Mouse (Mus musculus) lung, embryonic 14.5 days (tissue): ENCODE results near the gene Zmym3. TPM values are rescaled to one million over a fixed set of nuclear protein-coding genes. Genes with fewer than 3 reads are reported as not detected.

Experiments
- ATAC-seq: fragments of 200-750 bp; cut with Nextera tagmentation; 2 replicates; pipeline ENCODE4 v1.8.0; 2017; ENCODE audit warnings: mild to moderate bottlenecking, moderate TSS enrichment, moderate library complexity; ENCODE audit not compliant: insufficient read depth
- DNase-seq: peaks from one replicate; pipeline ENCODE4 v3.0.0-alpha.2; 2015
- H3K27ac ChIP-seq: fragments of 300-500 bp; sonication (generic); 2 replicates; pipeline ENCODE4 v1.5.1; 2014; ENCODE audit warnings: low read depth, mild to moderate bottlenecking, moderate library complexity
- H3K27me3 ChIP-seq: fragments of 300-500 bp; sonication (generic); 2 replicates; pipeline ENCODE4 v1.6.1; 2014; ENCODE audit warnings: low read length, control low read depth; ENCODE audit not compliant: insufficient read depth
- H3K36me3 ChIP-seq: fragments of 300-500 bp; sonication (generic); 2 replicates; pipeline ENCODE4 v1.6.1; 2014; ENCODE audit warnings: control low read depth; ENCODE audit not compliant: insufficient read depth
- H3K4me1 ChIP-seq: fragments of 300-500 bp; sonication (generic); 2 replicates; pipeline ENCODE4 v1.6.1; 2014; ENCODE audit warnings: antibody characterized with exemption, control low read depth; ENCODE audit not compliant: insufficient read depth
- H3K4me2 ChIP-seq: fragments of 300-500 bp; sonication (generic); 2 replicates; pipeline ENCODE4 v1.6.1; 2014; ENCODE audit warnings: mild to moderate bottlenecking
- H3K4me3 ChIP-seq: fragments of 300-500 bp; sonication (generic); 2 replicates; pipeline ENCODE4 v1.5.1; 2014; ENCODE audit warnings: low read depth, low read length
- H3K9ac ChIP-seq: fragments of 300-500 bp; sonication (generic); 2 replicates; pipeline ENCODE4 v1.6.1; 2014
- H3K9me3 ChIP-seq: fragments of 300-500 bp; sonication (generic); 2 replicates; pipeline ENCODE4 v1.6.1; 2016; ENCODE audit warnings: low read depth, low read length, control low read depth
- CTCF ChIP-seq: IDR thresholded peaks from 2 replicates; pipeline ENCODE4 v1.5.1; 2016; ENCODE audit warnings: antibody characterized with exemption, low read depth
- WGBS: fragments of 180-500 bp; shearing (Covaris S2); extraction: QIAGEN DNeasy Blood & Tissue Kit; methylation state at CpG from one replicate; pipeline ENCODE4 v1.1.7; 2014; 5-methylcytosine and 5-hydroxymethylcytosine counted together
- polyA plus RNA-seq: library from polyadenylated mRNA; unstranded; fragments of >200 nt; fragmentation: Nextera tagmentation; extraction: Ambion mirVana; gene quantifications from 2 replicates; pipeline ENCODE4 v1.2.1, GENCODE M21; 2014

Gene Zmym3
- polyA plus RNA-seq, 1 experiment from 2014 or later: 29.8 TPM

GRCm38 (mm10) chrX:101388866-101389537 lies 31.6 kb downstream of the Zmym3 start:
- Histone ChIP-seq H3K27me3 (peaks cover 12% of the 10 kb centered on the region), H3K4me3 (no peak overlapping the region), H3K4me2 (no peak overlapping the region), H3K9me3 (no peaks in the 10 kb centered on the region), H3K36me3 (no peaks in the 10 kb centered on the region), H3K9ac (no peak overlapping the region), H3K27ac (no peak overlapping the region), H3K4me1 (no peaks in the 10 kb centered on the region)
- no peak for DNase-seq
- no peak for TF ChIP-seq CTCF
- no peak for ATAC-seq
- 57% methylated on average over 5 of the region's 5 CpGs for WGBS

- 33% methylated on average over 4 of the region's 4 CpGs for WGBS
- H3K9ac ChIP-seq: no peak overlapping the region
- H3K27me3 ChIP-seq: peaks cover 32% of the 10 kb centered on the region
- H3K4me3 ChIP-seq: no peak overlapping the region
- no peaks in the 10 kb centered on the region for H3K9me3 ChIP-seq
- TF ChIP-seq CTCF: no peak
- no peaks in the 10 kb centered on the region for H3K4me1 ChIP-seq
- ATAC-seq (no peak), DNase-seq (no peak)
- no peak overlapping the region for H3K4me2 ChIP-seq
- no peaks in the 10 kb centered on the region for H3K36me3 ChIP-seq
- no peak overlapping the region for H3K27ac ChIP-seq
Measured at GRCm38 (mm10) chrX:101386222-101386621, 34.4 kb downstream of the Zmym3 start.

- no peak for ATAC-seq
- peak overlapping the region; percentile 18 for H3K4me3 ChIP-seq
- H3K27ac ChIP-seq: no peak overlapping the region
- H3K36me3 ChIP-seq: no peaks in the 10 kb centered on the region
- H3K9ac ChIP-seq: no peak overlapping the region
- DNase-seq: no peak
- H3K4me2 ChIP-seq: peak overlapping the region; percentile 45
- H3K4me1 ChIP-seq: no peaks in the 10 kb centered on the region
- 16% methylated on average over 32 of the region's 32 CpGs for WGBS
- H3K9me3 ChIP-seq: no peaks in the 10 kb centered on the region
- peaks cover 32% of the 10 kb centered on the region for H3K27me3 ChIP-seq
- TF ChIP-seq CTCF: no peak
Measured at GRCm38 (mm10) chrX:101384439-101385137, 36.1 kb downstream of the Zmym3 start.

GRCm38 (mm10) chrX:101383455-101383854 lies 37.2 kb downstream of the Zmym3 start:
- WGBS: 30% methylated on average over 18 of the region's 18 CpGs
- Histone ChIP-seq H3K27ac (no peak overlapping the region), H3K9me3 (no peaks in the 10 kb centered on the region), H3K4me3 (no peak overlapping the region), H3K36me3 (no peaks in the 10 kb centered on the region), H3K4me2 (no peak overlapping the region), H3K27me3 (peaks cover 32% of the 10 kb centered on the region), H3K4me1 (no peaks in the 10 kb centered on the region), H3K9ac (no peak overlapping the region)
- TF ChIP-seq CTCF: no peak
- DNase-seq (no peak), ATAC-seq (no peak)

GRCm38 (mm10) chrX:101379744-101380143 lies 40.9 kb downstream of the Zmym3 start:
- WGBS: 67% methylated on average over 1 of the region's 1 CpGs
- no peak overlapping the region for H3K4me2 ChIP-seq
- no peak overlapping the region for H3K9ac ChIP-seq
- no peaks in the 10 kb centered on the region for H3K9me3 ChIP-seq
- H3K4me3 ChIP-seq: no peak overlapping the region
- TF ChIP-seq CTCF: no peak
- H3K36me3 ChIP-seq: no peaks in the 10 kb centered on the region
- DNase-seq (no peak), ATAC-seq (no peak)
- no peaks in the 10 kb centered on the region for H3K4me1 ChIP-seq
- H3K27me3 ChIP-seq: peaks cover 23% of the 10 kb centered on the region; the same call in 1 of the 2 replicates
- H3K27ac ChIP-seq: no peak overlapping the region

- no peaks in the 10 kb centered on the region for H3K9me3 ChIP-seq
- TF ChIP-seq CTCF: no peak
- H3K27ac ChIP-seq: no peak overlapping the region
- no peak overlapping the region for H3K4me2 ChIP-seq
- ATAC-seq: no peak
- H3K36me3 ChIP-seq: no peaks in the 10 kb centered on the region
- H3K27me3 ChIP-seq: 0 out of 2 replicates have a peak, but pooled peaks cover 3% of the 10 kb centered on the region
- no peak overlapping the region for H3K4me3 ChIP-seq
- H3K9ac ChIP-seq: no peak overlapping the region
- DNase-seq: no peak
- no peaks in the 10 kb centered on the region for H3K4me1 ChIP-seq
- 51% methylated on average over 4 of the region's 4 CpGs for WGBS
Measured at GRCm38 (mm10) chrX:101377076-101377475, 43.6 kb downstream of the Zmym3 start.

- Histone ChIP-seq H3K27me3 (no peaks in the 10 kb centered on the region), H3K4me3 (no peak within 1 kb of the TSS), H3K36me3 (no peaks in the 10 kb centered on the region), H3K4me2 (no peak within 1 kb of the TSS), H3K9me3 (no peaks in the 10 kb centered on the region), H3K27ac (no peak within 1 kb of the TSS), H3K9ac (no peak within 1 kb of the TSS), H3K4me1 (no peaks in the 10 kb centered on the region)
- DNase-seq: no peak
- WGBS: 61% methylated on average over 7 of the region's 7 CpGs
- no peak for TF ChIP-seq CTCF
- no peak for ATAC-seq
Measured at GRCm38 (mm10) chrX:101376190-101376968, 44.3 kb downstream of the Zmym3 start, which contains the start of gene Gjb1. TSS of gene Gjb1 (plus strand) at chrX:101376378.
